Mouse (Mus musculus): Measurements from ENCODE around the gene Camkv. TPM values are rescaled to one million over a fixed set of nuclear protein-coding genes. Genes with fewer than 3 reads are reported as not detected.

Gene Camkv
- polyA plus RNA-seq, 1 experiment, result 40.3 TPM

DNA sequence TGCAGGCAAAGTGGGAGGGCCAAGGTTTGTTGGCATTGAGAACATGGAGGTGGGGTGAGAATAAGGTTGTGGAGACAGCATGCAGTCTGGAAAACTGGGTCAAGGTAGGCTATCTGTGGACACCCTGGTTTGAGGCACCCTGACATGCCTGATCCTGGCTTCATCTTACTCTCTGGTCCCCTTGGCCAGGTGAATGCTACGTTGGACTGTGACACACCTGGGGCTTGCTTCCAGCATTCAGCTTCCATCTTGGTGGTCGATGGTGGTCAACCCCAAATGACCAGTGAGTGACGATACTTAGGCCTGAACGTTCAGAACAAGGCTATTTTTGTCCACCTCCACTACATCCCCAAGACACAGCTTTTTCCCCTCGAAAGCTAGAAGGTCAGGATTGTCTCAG is 60.6 kb downstream of the Camkv start, which contains the start of gene Gm20662:
Gene Gm20662, plus strand, starts transcription at position 301 of the 400 bp plus-strand sequence.
- TF ChIP-seq CTCF (IDR thresholded peaks at IDR 0.05; ENCODE audit: borderline replicate concordance, extremely low read depth, insufficient read depth, insufficient read length) (no peak), POLR2A (IDR thresholded peaks at IDR 0.05; ENCODE audit: borderline replicate concordance, extremely low read depth, insufficient read depth, insufficient read length, poor library complexity, severe bottlenecking) (no peak)
- DNase-seq (ENCODE audit: low read depth), result no peak

Other genes starting within 250 kb of the Camkv start
- gene Sema3f, start 225.2 kb upstream of the Camkv start, polyA plus RNA-seq (2012; rRNA removed), result 163 and 176 TPM in 2 replicates
- gene Rbm5, start 164.7 kb upstream of the Camkv start, polyA plus RNA-seq (2012; rRNA removed), result 183 and 228 TPM in 2 replicates
- gene Rbm6, start 62.4 kb upstream of the Camkv start, polyA plus RNA-seq (2012; rRNA removed), result 82.3 and 90.4 TPM in 2 replicates
- gene Mon1a, start 47.5 kb upstream of the Camkv start, polyA plus RNA-seq (2012; rRNA removed), result 31.5 and 37.2 TPM in 2 replicates
- 4.2 and 6.5 TPM in 2 replicates for gene Mst1r, start 28.8 kb upstream of the Camkv start, polyA plus RNA-seq (2012; rRNA removed)
- gene Actl11, start 7.2 kb upstream of the Camkv start, polyA plus RNA-seq (2012; rRNA removed), result not detected in 2 replicates
- gene Traip, start 14.5 kb downstream of the Camkv start, polyA plus RNA-seq (2012; rRNA removed), result 6.9 and 7.8 TPM in 2 replicates
- 4.3 and 5.8 TPM in 2 replicates for gene Uba7, start 39.8 kb downstream of the Camkv start, polyA plus RNA-seq (2012; rRNA removed)
- gene Gm20661, start 47.4 kb downstream of the Camkv start, polyA plus RNA-seq (2012; rRNA removed), result 1.3 and 1.7 TPM in 2 replicates
- gene Inka1, start 50.2 kb downstream of the Camkv start, polyA plus RNA-seq (2012; rRNA removed), result 13.3 and 14.6 TPM in 2 replicates
- 6.1 and 6.7 TPM in 2 replicates for gene Cdhr4, start 56.8 kb downstream of the Camkv start, polyA plus RNA-seq (2012; rRNA removed)
- 2.3 and 4.5 TPM in 2 replicates for gene Gm20662, start 60.7 kb downstream of the Camkv start, polyA plus RNA-seq (2012; rRNA removed)
- 163 and 198 TPM in 2 replicates for gene Ip6k1, start 66.8 kb downstream of the Camkv start, polyA plus RNA-seq (2012; rRNA removed)
- 15.7 and 16.8 TPM in 2 replicates for gene Gmppb, start 113.6 kb downstream of the Camkv start, polyA plus RNA-seq (2012; rRNA removed)
- 3.6 and 4.0 TPM in 2 replicates for gene Amigo3, start 117.5 kb downstream of the Camkv start, polyA plus RNA-seq (2012; rRNA removed)
- gene Mst1, start 144.8 kb downstream of the Camkv start, polyA plus RNA-seq (2012; rRNA removed), result 0.08 and 0.10 TPM in 2 replicates
- 93.3 and 93.5 TPM in 2 replicates for gene Rnf123, start 147.7 kb downstream of the Camkv start, polyA plus RNA-seq (2012; rRNA removed)
- 65.1 and 81.4 TPM in 2 replicates for gene Apeh, start 158.9 kb downstream of the Camkv start, polyA plus RNA-seq (2012; rRNA removed)